Mouse (Mus musculus): ENCODE data around the gene Xirp2.

DNA sequence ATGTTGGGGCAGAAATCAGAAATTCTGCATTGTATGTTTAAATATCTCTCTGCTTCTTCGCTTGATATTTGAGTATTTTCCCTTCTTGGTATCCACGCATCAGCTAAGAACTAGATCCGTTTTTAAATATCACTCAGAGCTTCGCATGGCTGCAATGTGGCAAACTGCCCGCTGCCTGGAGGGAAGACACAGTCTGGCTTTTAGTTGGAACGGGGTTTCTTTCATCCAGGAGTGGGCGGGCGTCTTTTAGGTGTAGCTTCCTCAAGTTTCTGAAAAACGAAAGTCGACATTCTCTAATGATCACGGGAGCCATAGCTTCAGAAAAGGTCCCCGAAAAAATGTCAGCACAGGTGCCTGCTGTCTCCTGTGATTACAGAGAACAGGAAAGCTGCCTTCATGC lies 1.4 kb downstream of the Xirp2 start:
- TF ChIP-seq CTCF (IDR thresholded peaks at IDR 0.05; ENCODE audit: insufficient read depth, low read depth, low read length) (no peak), POLR2A (IDR thresholded peaks at IDR 0.05; ENCODE audit: insufficient read depth, low read depth, low read length) (no peak)

All from olfactory bulb, adult 2 months (tissue).